In the genomic region with DNA sequence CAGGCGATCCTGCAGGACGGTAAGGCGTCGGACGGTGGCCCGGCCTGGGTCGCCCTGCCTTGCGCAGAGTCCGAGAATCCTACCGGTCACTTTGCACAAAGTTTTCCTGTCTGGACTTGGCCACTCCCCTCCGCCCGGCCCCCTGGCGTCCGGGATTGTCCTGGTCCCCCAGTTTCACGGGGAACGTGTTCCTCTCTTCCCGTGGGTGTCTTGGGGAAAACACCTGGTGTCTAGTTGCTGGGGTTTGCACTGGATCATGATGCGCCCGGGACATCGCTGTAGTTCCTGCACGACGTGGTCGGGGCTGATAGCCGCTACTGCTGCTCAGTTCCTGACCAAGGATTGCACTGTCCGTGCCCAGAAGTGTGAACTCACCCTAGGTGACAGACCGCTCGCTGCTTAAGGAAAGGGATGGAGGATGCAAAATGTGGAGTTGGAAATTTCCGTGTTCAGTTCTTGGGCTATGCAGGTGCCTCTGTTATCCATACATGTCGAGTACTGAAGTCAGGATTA, we compare ENCODE assay signal across 8 mouse cellular contexts. TPM values are rescaled to one million over a fixed set of nuclear protein-coding genes. Genes with fewer than 3 reads are reported as not detected.
DNase-seq lines count a peak whose midpoint lies in the region; ATAC-seq lines count a peak whose summit lies in the region.

No protein-coding gene starts in this region.

- WGBS in kidney, embryonic 16.5 days, result 2% methylated on average over 26 of the region's 29 CpGs
- under 1% methylated on average over 29 of the region's 29 CpGs for WGBS in hindbrain, embryonic 16.5 days
- under 1% methylated on average over 29 of the region's 29 CpGs for WGBS in midbrain, embryonic 15.5 days

- no peaks in the 10 kb centered on the region for H3K27me3 ChIP-seq in kidney, embryonic 16.5 days (ENCODE audit: insufficient read depth, low read length)
- H3K27me3 ChIP-seq in hindbrain, embryonic 16.5 days (replicated peaks; ENCODE audit: control insufficient read depth, insufficient read depth, low read length), result no peaks in the 10 kb centered on the region
- H3K27me3 ChIP-seq in midbrain, embryonic 15.5 days (replicated peaks), result no peaks in the 10 kb centered on the region

- DNase-seq in kidney, postnatal 10 days, result no peak
- DNase-seq in layer of hippocampus, adult 9-11 months, result no peak
- DNase-seq in layer of hippocampus, adult 9-10 months (ENCODE audit: low spot score), result no peak
- no peak for DNase-seq in B cell, adult 2 months

- H3K4me3 ChIP-seq in kidney, embryonic 16.5 days (ENCODE audit: low read length), result peak overlapping the region; percentile 95
- H3K4me3 ChIP-seq in brown adipose tissue, adult 24 weeks (ENCODE audit: insufficient read depth, low read depth, low read length), result peak overlapping the region; percentile 79
- peak overlapping the region; percentile 95 for H3K4me3 ChIP-seq in hindbrain, embryonic 16.5 days (ENCODE audit: low read length)
- H3K4me3 ChIP-seq in midbrain, embryonic 15.5 days, result peak overlapping the region; percentile 93

- peaks cover 7% of the 10 kb centered on the region for H3K4me1 ChIP-seq in kidney, embryonic 16.5 days (ENCODE audit: insufficient read depth, low read length)
- no peaks in the 10 kb centered on the region for H3K4me1 ChIP-seq in brown adipose tissue, adult 24 weeks (ENCODE audit: control insufficient read depth, insufficient read depth, insufficient read length, low read length)
- peaks cover 4% of the 10 kb centered on the region for H3K4me1 ChIP-seq in hindbrain, embryonic 16.5 days (ENCODE audit: control insufficient read depth, insufficient read depth, low read depth, low read length)
- H3K4me1 ChIP-seq in midbrain, embryonic 15.5 days, result peaks cover 6% of the 10 kb centered on the region

- H3K9ac ChIP-seq in kidney, embryonic 16.5 days (replicated peaks; ENCODE audit: low read length), result peak overlapping the region; percentile 92
- H3K9ac ChIP-seq in hindbrain, embryonic 16.5 days (ENCODE audit: low read depth, low read length), result peak overlapping the region; percentile 87
- H3K9ac ChIP-seq in midbrain, embryonic 15.5 days, result peak overlapping the region; percentile 83

- ATAC-seq in kidney, embryonic 16.5 days (ENCODE audit: low FRiP score, low TSS enrichment), result peak; percentile 91
- peak; percentile 85 for ATAC-seq in hindbrain, embryonic 16.5 days
- ATAC-seq in midbrain, embryonic 15.5 days (replicated peaks), result peak; percentile 82

- no peaks in the 10 kb centered on the region for H3K9me3 ChIP-seq in kidney, embryonic 16.5 days (ENCODE audit: low read length)
- no peaks in the 10 kb centered on the region for H3K9me3 ChIP-seq in hindbrain, embryonic 16.5 days (ENCODE audit: control insufficient read depth, low read length)
- H3K9me3 ChIP-seq in midbrain, embryonic 15.5 days, result no peaks in the 10 kb centered on the region

- H3K36me3 ChIP-seq in kidney, embryonic 16.5 days (ENCODE audit: insufficient read depth, low read length), result no peaks in the 10 kb centered on the region
- H3K36me3 ChIP-seq in hindbrain, embryonic 16.5 days (ENCODE audit: control insufficient read depth, insufficient read depth, low read length), result no peaks in the 10 kb centered on the region
- H3K36me3 ChIP-seq in midbrain, embryonic 15.5 days (replicated peaks), result no peaks in the 10 kb centered on the region

- H3K27ac ChIP-seq in kidney, embryonic 16.5 days (ENCODE audit: low read length), result peak overlapping the region; percentile 83
- H3K27ac ChIP-seq in brown adipose tissue, adult 24 weeks (replicated peaks; ENCODE audit: low read depth, low read length), result peak overlapping the region; percentile 64; the same call in 1 of the 2 replicates
- H3K27ac ChIP-seq in hindbrain, embryonic 16.5 days (ENCODE audit: low read depth, low read length), result peak overlapping the region; percentile 89
- H3K27ac ChIP-seq in midbrain, embryonic 15.5 days, result peak overlapping the region; percentile 84

- H3K4me2 ChIP-seq in kidney, embryonic 16.5 days (replicated peaks; ENCODE audit: low read depth, low read length), result peak overlapping the region; percentile 76
- H3K4me2 ChIP-seq in hindbrain, embryonic 16.5 days (ENCODE audit: low read length), result peak overlapping the region; percentile 80
- peak overlapping the region; percentile 72 for H3K4me2 ChIP-seq in midbrain, embryonic 15.5 days

RNA-seq across cellular contexts. Expression of gene Cog5, which starts 0.4 kb away (rescaled TPM):
- polyA plus RNA-seq in kidney, embryonic 16.5 days (2015; fragmentation: Nextera tagmentation; extraction: Ambion mirVana), result 27.6 and 30.0 TPM in 2 replicates
- polyA plus RNA-seq in brown adipose tissue, adult 24 weeks (2012; ENCODE audit: insufficient read depth, insufficient read length, missing spikeins), result 15.9 and 16.1 TPM in 2 replicates
- polyA plus RNA-seq in hindbrain, embryonic 16.5 days (2015; fragmentation: Nextera tagmentation; extraction: Ambion mirVana), result 20.7 and 26.4 TPM in 2 replicates
- 26.1 and 28.4 TPM in 2 replicates for polyA plus RNA-seq in midbrain, embryonic 15.5 days (2015; fragmentation: Nextera tagmentation; extraction: Ambion mirVana)

RNA-seq across cellular contexts. Expression of gene Dus4l, which starts 0.4 kb away (rescaled TPM):
- 9.4 and 9.9 TPM in 2 replicates for polyA plus RNA-seq in kidney, embryonic 16.5 days (2015; fragmentation: Nextera tagmentation; extraction: Ambion mirVana)
- 4.8 and 5.3 TPM in 2 replicates for polyA plus RNA-seq in brown adipose tissue, adult 24 weeks (2012; ENCODE audit: insufficient read depth, insufficient read length, missing spikeins)
- 6.8 and 7.9 TPM in 2 replicates for polyA plus RNA-seq in hindbrain, embryonic 16.5 days (2015; fragmentation: Nextera tagmentation; extraction: Ambion mirVana)
- polyA plus RNA-seq in midbrain, embryonic 15.5 days (2015; fragmentation: Nextera tagmentation; extraction: Ambion mirVana), result 6.2 and 7.2 TPM in 2 replicates

RNA-seq across cellular contexts. Expression of gene Bcap29, which starts 20.6 kb away (rescaled TPM):
- polyA plus RNA-seq in kidney, embryonic 16.5 days (2015; fragmentation: Nextera tagmentation; extraction: Ambion mirVana), result 25.7 and 29.2 TPM in 2 replicates
- 24.3 and 41.5 TPM in 2 replicates for polyA plus RNA-seq in brown adipose tissue, adult 24 weeks (2012; ENCODE audit: insufficient read depth, insufficient read length, missing spikeins)
- 29.6 and 30.0 TPM in 2 replicates for polyA plus RNA-seq in hindbrain, embryonic 16.5 days (2015; fragmentation: Nextera tagmentation; extraction: Ambion mirVana)
- 23.5 and 25.7 TPM in 2 replicates for polyA plus RNA-seq in midbrain, embryonic 15.5 days (2015; fragmentation: Nextera tagmentation; extraction: Ambion mirVana)

RNA-seq across cellular contexts. Expression of gene Gpr22, which starts 58.7 kb away (rescaled TPM):
- polyA plus RNA-seq in kidney, embryonic 16.5 days (2015; fragmentation: Nextera tagmentation; extraction: Ambion mirVana), result 0.39 and 0.46 TPM in 2 replicates
- not detected in 2 replicates for polyA plus RNA-seq in brown adipose tissue, adult 24 weeks (2012; ENCODE audit: insufficient read depth, insufficient read length, missing spikeins)
- 17.6 and 17.7 TPM in 2 replicates for polyA plus RNA-seq in hindbrain, embryonic 16.5 days (2015; fragmentation: Nextera tagmentation; extraction: Ambion mirVana)
- 19.2 and 22.4 TPM in 2 replicates for polyA plus RNA-seq in midbrain, embryonic 15.5 days (2015; fragmentation: Nextera tagmentation; extraction: Ambion mirVana)
